Mouse (Mus musculus): ENCODE results near the gene Zc3h18. TPM values are rescaled to one million over a fixed set of nuclear protein-coding genes. Genes with fewer than 3 reads are reported as not detected.

The Zc3h18 gene
- polyA plus RNA-seq, 1 experiment, result 29.1 TPM

- no peak overlapping the region for H3K27ac ChIP-seq (ENCODE audit: insufficient read depth, low read length)
- peaks cover under 1% of the 10 kb centered on the region for H3K36me3 ChIP-seq (ENCODE audit: control insufficient read depth, insufficient read depth, low read length)
- 82% methylated on average over 6 of the region's 6 CpGs for WGBS
- no peak for DNase-seq (ENCODE audit: low read depth in 1 of 2, low spot score in 2 of 2)
- H3K4me3 ChIP-seq (ENCODE audit: extremely low read depth, insufficient read depth, insufficient read length), result no peak overlapping the region
- no peaks in the 10 kb centered on the region for H3K27me3 ChIP-seq (ENCODE audit: control insufficient read depth, insufficient read depth, low read length)
- peaks cover 20% of the 10 kb centered on the region; the same call in 1 of the 2 replicates for H3K4me1 ChIP-seq (ENCODE audit: control insufficient read depth, insufficient read depth, insufficient read length)
- no peak for TF ChIP-seq POLR2A (IDR thresholded peaks at IDR 0.05; ENCODE audit: low read depth, low read length)
- no peak for TF ChIP-seq CTCF (IDR thresholded peaks at IDR 0.05; ENCODE audit: extremely low read depth, insufficient read depth, insufficient read length, insufficient replicate concordance)
Measured at GRCm38 (mm10) chr8:122341790-122342189, 34.6 kb upstream of the Zc3h18 start.

DNA sequence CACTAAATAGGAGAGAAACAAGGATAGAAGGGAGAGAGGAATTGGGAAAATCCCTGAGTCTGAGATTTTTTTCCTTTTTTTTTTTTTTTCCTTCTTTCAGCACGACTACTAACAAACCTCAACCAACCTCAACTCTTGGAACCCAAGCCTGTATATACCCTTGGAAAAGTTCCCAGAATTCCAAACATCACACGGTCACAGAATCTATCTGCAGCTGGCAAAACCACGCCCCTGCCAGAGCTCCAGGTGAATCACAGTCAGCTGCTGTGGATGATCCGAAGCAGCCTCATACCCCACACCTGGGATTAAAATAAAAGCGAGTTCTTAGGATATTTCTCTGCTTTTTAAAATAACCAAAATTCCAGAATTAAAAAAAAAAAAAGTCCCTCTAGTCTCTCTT is 34.0 kb upstream of the Zc3h18 start:
- 49% methylated on average over 5 of the region's 5 CpGs for WGBS
- H3K36me3 ChIP-seq (ENCODE audit: control insufficient read depth, insufficient read depth, low read length), result no peaks in the 10 kb centered on the region; the same call in 1 of the 2 replicates
- H3K27ac ChIP-seq (ENCODE audit: insufficient read depth, low read length), result no peak overlapping the region
- no peak for DNase-seq (ENCODE audit: low read depth in 1 of 2, low spot score in 2 of 2)
- no peak overlapping the region for H3K4me3 ChIP-seq (ENCODE audit: extremely low read depth, insufficient read depth, insufficient read length)
- no peaks in the 10 kb centered on the region for H3K27me3 ChIP-seq (ENCODE audit: control insufficient read depth, insufficient read depth, low read length)
- H3K4me1 ChIP-seq (ENCODE audit: control insufficient read depth, insufficient read depth, insufficient read length), result peaks cover 20% of the 10 kb centered on the region; the same call in 1 of the 2 replicates
- no peak for TF ChIP-seq POLR2A (IDR thresholded peaks at IDR 0.05; ENCODE audit: low read depth, low read length)
- TF ChIP-seq CTCF (IDR thresholded peaks at IDR 0.05; ENCODE audit: extremely low read depth, insufficient read depth, insufficient read length, insufficient replicate concordance), result no peak

GRCm38 (mm10) chr8:122342806-122343209 is 33.6 kb upstream of the Zc3h18 start:
- H3K27me3 ChIP-seq (ENCODE audit: control insufficient read depth, insufficient read depth, low read length), result no peaks in the 10 kb centered on the region
- H3K4me1 ChIP-seq (ENCODE audit: control insufficient read depth, insufficient read depth, insufficient read length), result peaks cover 20% of the 10 kb centered on the region; the same call in 1 of the 2 replicates
- under 1% methylated on average over 9 of the region's 9 CpGs for WGBS
- no peak for DNase-seq (ENCODE audit: low read depth in 1 of 2, low spot score in 2 of 2)
- no peak overlapping the region for H3K27ac ChIP-seq (ENCODE audit: insufficient read depth, low read length)
- no peaks in the 10 kb centered on the region for H3K36me3 ChIP-seq (ENCODE audit: control insufficient read depth, insufficient read depth, low read length)
- no peak for TF ChIP-seq POLR2A (IDR thresholded peaks at IDR 0.05; ENCODE audit: low read depth, low read length)
- no peak for TF ChIP-seq CTCF (IDR thresholded peaks at IDR 0.05; ENCODE audit: extremely low read depth, insufficient read depth, insufficient read length, insufficient replicate concordance)
- H3K4me3 ChIP-seq (ENCODE audit: extremely low read depth, insufficient read depth, insufficient read length), result no peak overlapping the region

GRCm38 (mm10) chr8:122343341-122343740 is 33.1 kb upstream of the Zc3h18 start:
- no peak overlapping the region for H3K27ac ChIP-seq (ENCODE audit: insufficient read depth, low read length)
- no peaks in the 10 kb centered on the region for H3K27me3 ChIP-seq (ENCODE audit: control insufficient read depth, insufficient read depth, low read length)
- peaks cover 20% of the 10 kb centered on the region; the same call in 1 of the 2 replicates for H3K4me1 ChIP-seq (ENCODE audit: control insufficient read depth, insufficient read depth, insufficient read length)
- no peak overlapping the region for H3K4me3 ChIP-seq (ENCODE audit: extremely low read depth, insufficient read depth, insufficient read length)
- TF ChIP-seq CTCF (IDR thresholded peaks at IDR 0.05; ENCODE audit: extremely low read depth, insufficient read depth, insufficient read length, insufficient replicate concordance), result no peak
- no peak for TF ChIP-seq POLR2A (IDR thresholded peaks at IDR 0.05; ENCODE audit: low read depth, low read length)
- H3K36me3 ChIP-seq (ENCODE audit: control insufficient read depth, insufficient read depth, low read length), result no peaks in the 10 kb centered on the region
- WGBS, result 5% methylated on average over 11 of the region's 11 CpGs
- DNase-seq (ENCODE audit: low read depth in 1 of 2, low spot score in 2 of 2), result no peak

- WGBS, result 0% methylated on average over 14 of the region's 14 CpGs
- no peaks in the 10 kb centered on the region for H3K27me3 ChIP-seq (ENCODE audit: control insufficient read depth, insufficient read depth, low read length)
- DNase-seq (ENCODE audit: low read depth in 1 of 2, low spot score in 2 of 2), result peak in 1 of 2 experiments; percentile 43
- H3K4me3 ChIP-seq (ENCODE audit: extremely low read depth, insufficient read depth, insufficient read length), result peak overlapping the region; percentile 3; the same call in 1 of the 2 replicates
- H3K27ac ChIP-seq (ENCODE audit: insufficient read depth, low read length), result no peak overlapping the region
- TF ChIP-seq CTCF (IDR thresholded peaks at IDR 0.05; ENCODE audit: extremely low read depth, insufficient read depth, insufficient read length, insufficient replicate concordance), result no peak
- peaks cover 20% of the 10 kb centered on the region; the same call in 1 of the 2 replicates for H3K4me1 ChIP-seq (ENCODE audit: control insufficient read depth, insufficient read depth, insufficient read length)
- no peaks in the 10 kb centered on the region for H3K36me3 ChIP-seq (ENCODE audit: control insufficient read depth, insufficient read depth, low read length)
Measured at GRCm38 (mm10) chr8:122343758-122344157, 32.7 kb upstream of the Zc3h18 start.

GRCm38 (mm10) chr8:122344219-122344618 is 32.2 kb upstream of the Zc3h18 start:
- 2% methylated on average over 2 of the region's 5 CpGs for WGBS
- no peaks in the 10 kb centered on the region for H3K27me3 ChIP-seq (ENCODE audit: control insufficient read depth, insufficient read depth, low read length)
- DNase-seq (ENCODE audit: low read depth in 1 of 2, low spot score in 2 of 2), result no peak
- no peaks in the 10 kb centered on the region for H3K36me3 ChIP-seq (ENCODE audit: control insufficient read depth, insufficient read depth, low read length)
- no peak overlapping the region for H3K27ac ChIP-seq (ENCODE audit: insufficient read depth, low read length)
- H3K4me3 ChIP-seq (ENCODE audit: extremely low read depth, insufficient read depth, insufficient read length), result no peak overlapping the region
- peaks cover 20% of the 10 kb centered on the region; the same call in 1 of the 2 replicates for H3K4me1 ChIP-seq (ENCODE audit: control insufficient read depth, insufficient read depth, insufficient read length)
- TF ChIP-seq CTCF (IDR thresholded peaks at IDR 0.05; ENCODE audit: extremely low read depth, insufficient read depth, insufficient read length, insufficient replicate concordance) (no peak), POLR2A (IDR thresholded peaks at IDR 0.05; ENCODE audit: low read depth, low read length) (no peak)
